Mouse (Mus musculus) bone marrow, adult 2 months (tissue): ENCODE results near the gene Prkd2. TPM values are rescaled to one million over a fixed set of nuclear protein-coding genes. Genes with fewer than 3 reads are reported as not detected.

Source experiments
- H3K27ac ChIP-seq: fragments of 200-500 bp; 2 replicates; pipeline ENCODE4 v1.5.1; 2012; ENCODE audit warnings: low read depth, mild to moderate bottlenecking, control low read depth, inconsistent platforms, low read length; ENCODE audit not compliant: control insufficient read depth, poor library complexity, insufficient read depth
- H3K4me1 ChIP-seq: fragments of 200-500 bp; 2 replicates; pipeline ENCODE4 v1.6.1; 2011; ENCODE audit warnings: low read length; ENCODE audit not compliant: control insufficient read depth, insufficient read depth
- H3K4me3 ChIP-seq: fragments of 200-500 bp; replicated peaks from 2 replicates; pipeline ENCODE3; 2011; ENCODE audit warnings: mild to moderate bottlenecking, low read depth, low read length, control low read depth; ENCODE audit not compliant: control insufficient read depth
- CTCF ChIP-seq: fragments of 200-500 bp; IDR thresholded peaks from 2 replicates; pipeline ENCODE4 v1.5.1; 2011; ENCODE audit warnings: low read length, control low read depth; ENCODE audit not compliant: control insufficient read depth, insufficient read depth
- POLR2A ChIP-seq: fragments of 200-500 bp; IDR thresholded peaks from 2 replicates; pipeline ENCODE4 v1.6.1; 2011; ENCODE audit warnings: low read depth, mild to moderate bottlenecking, control low read depth, low read length, borderline replicate concordance; ENCODE audit not compliant: control insufficient read depth
- WGBS: fragments of 180-500 bp; shearing (Covaris S2); methylation state at CpG from one replicate; pipeline ENCODE4 v1.1.7; 2018; 5-methylcytosine and 5-hydroxymethylcytosine counted together
- polyA plus RNA-seq: library from polyadenylated mRNA; stranded (reverse); fragments of >200 nt; gene quantifications from 2 replicates; pipeline ENCODE4 v1.2.4, GENCODE M21; 2011; ENCODE audit warnings: low replicate concordance; ENCODE audit not compliant: missing spikeins, insufficient read depth, insufficient read length

The Prkd2 gene
- 22.7 and 34.2 TPM in 2 replicates for polyA plus RNA-seq

DNA sequence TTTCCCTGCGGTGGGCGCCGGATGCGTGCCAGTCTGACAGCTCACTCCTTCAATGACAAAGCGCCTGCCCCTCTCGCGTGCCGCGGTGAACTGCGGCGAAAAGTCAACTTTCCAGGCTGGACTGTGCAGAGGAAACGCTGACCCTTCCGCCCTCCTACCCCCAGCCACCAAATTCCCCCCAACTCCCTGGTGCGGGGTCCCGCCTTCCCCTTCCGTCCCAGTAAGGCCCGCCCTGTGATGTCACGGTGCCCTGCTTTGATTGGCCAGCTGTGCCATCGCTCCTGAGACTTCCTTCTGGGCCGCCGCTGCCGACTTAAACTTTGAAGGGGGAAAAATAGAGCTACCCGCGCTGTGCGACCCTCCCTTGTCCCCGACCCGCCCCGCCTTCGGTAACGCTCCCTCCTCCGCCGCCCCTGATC is at the start of gene Prkd2:
TSS of gene Prkd2 (plus strand) at position 258 of the 419 bp plus-strand sequence.
- peak within 1 kb of the TSS; percentile 89 for H3K27ac ChIP-seq
- peak within 1 kb of the TSS; percentile 83 for H3K4me3 ChIP-seq
- H3K4me1 ChIP-seq: peaks cover 13% of the 10 kb centered on the region
- TF ChIP-seq CTCF (no peak), POLR2A (peak; percentile 85; the same call in 1 of the 2 replicates)
- under 1% methylated on average over 32 of the region's 32 CpGs for WGBS

DNA sequence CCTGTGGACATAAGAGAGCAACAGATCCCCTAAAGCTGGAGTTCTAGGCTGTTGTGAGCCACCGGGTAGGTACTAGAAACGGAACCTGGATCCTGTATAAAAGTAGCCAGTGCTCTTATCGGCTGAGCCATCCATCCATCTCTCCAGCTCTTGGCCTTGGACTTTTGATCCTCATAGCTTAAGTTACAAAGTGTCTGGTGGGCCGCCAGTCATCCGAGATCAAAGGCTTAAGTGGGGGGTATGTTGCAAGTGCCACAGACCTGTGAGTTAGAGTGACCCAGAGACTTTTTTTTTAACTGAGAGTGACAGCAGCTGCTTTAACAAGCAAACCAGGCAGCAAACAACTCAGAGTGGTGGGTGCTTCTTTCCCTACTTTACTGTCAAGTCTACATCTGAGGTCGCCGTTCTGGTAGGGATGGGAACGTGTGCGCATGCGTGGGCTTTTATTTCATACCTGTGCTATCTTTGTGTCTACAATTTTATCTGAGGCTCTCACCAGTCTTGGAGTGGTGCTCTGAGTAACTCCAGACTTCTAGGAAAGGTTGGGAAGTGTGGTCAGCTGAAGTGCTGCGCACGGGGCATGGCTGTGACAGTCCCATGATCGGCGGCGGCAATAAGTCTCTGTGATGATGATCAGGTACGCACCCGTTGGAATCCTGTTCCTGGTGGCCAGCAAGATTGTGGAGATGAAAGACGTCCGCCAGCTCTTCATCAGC is 49.5 kb upstream of the Prkd2 start:
- 95% methylated on average over 19 of the region's 19 CpGs for WGBS
- no peaks in the 10 kb centered on the region for H3K4me1 ChIP-seq
- TF ChIP-seq CTCF: no peak
- no peak for TF ChIP-seq POLR2A
- no peak overlapping the region for H3K27ac ChIP-seq
- no peak overlapping the region for H3K4me3 ChIP-seq

DNA sequence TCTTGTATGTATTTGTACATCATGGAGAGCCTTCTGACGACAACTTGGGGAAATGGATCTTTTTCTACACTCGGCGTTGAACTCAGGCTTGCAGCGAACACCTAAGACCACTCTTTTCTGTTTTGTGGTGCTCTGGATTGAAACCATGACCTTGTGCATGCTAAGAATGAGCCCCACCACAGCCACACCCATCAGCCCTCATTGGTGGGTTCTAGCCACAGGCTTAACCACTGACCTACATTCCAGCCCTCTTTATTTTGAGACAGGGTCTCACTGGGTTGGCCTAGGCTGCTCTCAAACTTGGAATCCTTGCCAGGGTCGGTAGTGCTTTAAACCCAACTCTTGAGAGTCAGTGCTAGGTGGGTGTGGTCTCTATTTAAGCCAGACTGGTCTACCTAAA is 47.8 kb upstream of the Prkd2 start:
- WGBS: 87% methylated on average over 5 of the region's 5 CpGs
- Histone ChIP-seq H3K4me1 (no peaks in the 10 kb centered on the region), H3K27ac (no peak overlapping the region), H3K4me3 (no peak overlapping the region)
- TF ChIP-seq CTCF (no peak), POLR2A (no peak)

GRCm38 (mm10) chr7:16804409-16805028 is 38.2 kb upstream of the Prkd2 start:
- TF ChIP-seq POLR2A (no peak), CTCF (peak; percentile 8; the same call in 1 of the 2 replicates)
- 27% methylated on average over 8 of the region's 8 CpGs for WGBS
- Histone ChIP-seq H3K27ac (no peak overlapping the region; the same call in 1 of the 2 replicates), H3K4me1 (no peaks in the 10 kb centered on the region; the same call in 1 of the 2 replicates), H3K4me3 (peak overlapping the region; percentile 15)

DNA sequence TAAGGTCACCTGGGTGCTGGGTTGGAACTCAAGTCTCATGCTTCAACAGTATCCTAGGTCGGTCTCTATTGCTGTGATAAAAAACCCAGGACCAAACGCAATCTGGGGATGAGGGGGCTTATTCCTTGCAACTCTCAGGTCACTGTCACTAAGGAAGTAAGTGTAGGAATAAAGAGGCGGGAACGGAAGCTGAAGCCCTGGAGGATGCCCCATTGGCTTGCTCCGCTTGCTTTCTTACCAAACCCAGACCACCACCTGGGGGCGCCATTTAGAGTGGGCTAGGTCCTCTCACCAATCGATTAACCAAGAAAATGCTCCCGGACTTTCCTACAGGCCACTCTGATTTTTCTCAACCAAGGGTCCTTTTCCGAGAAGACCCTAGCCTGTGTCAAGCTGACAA is 34.8 kb upstream of the Prkd2 start:
- 77% methylated on average over 9 of the region's 9 CpGs for WGBS
- H3K4me1 ChIP-seq: peaks cover 1% of the 10 kb centered on the region; the same call in 1 of the 2 replicates

DNA sequence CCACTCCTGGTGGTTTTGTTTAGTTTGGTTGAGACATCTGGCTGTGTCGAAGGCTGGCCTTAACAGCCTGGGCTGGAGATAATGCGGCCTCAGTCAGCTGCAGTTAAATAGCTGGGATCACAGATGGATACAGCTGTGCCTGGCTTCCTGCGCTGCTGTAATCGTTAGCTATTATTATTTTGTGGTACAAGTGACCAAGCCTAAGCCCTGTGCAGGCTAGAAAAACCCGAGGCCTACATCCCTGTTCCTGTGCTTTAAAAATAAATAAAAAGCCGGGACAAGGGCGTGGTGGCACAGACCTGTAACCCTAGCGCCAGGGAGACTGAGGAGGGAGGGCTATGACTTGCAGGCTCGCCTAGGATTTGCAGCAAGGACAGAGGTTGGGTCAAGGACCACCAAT is 34.1 kb upstream of the Prkd2 start:
- H3K4me1 ChIP-seq: peaks cover 1% of the 10 kb centered on the region; the same call in 1 of the 2 replicates
- WGBS: 84% methylated on average over 9 of the region's 9 CpGs
- TF ChIP-seq CTCF (no peak), POLR2A (no peak)
- H3K27ac ChIP-seq: no peak overlapping the region
- no peak overlapping the region for H3K4me3 ChIP-seq

More for the DNA sequence above, 34.8 kb upstream of the Prkd2 start:
- TF ChIP-seq CTCF (peak; percentile 36), POLR2A (no peak)
- Histone ChIP-seq H3K27ac (no peak overlapping the region), H3K4me3 (no peak overlapping the region)

- WGBS: 62% methylated on average over 10 of the region's 10 CpGs
- TF ChIP-seq CTCF (peak; percentile 88), POLR2A (no peak)
- H3K4me3 ChIP-seq: no peak overlapping the region
- H3K27ac ChIP-seq: no peak overlapping the region
- peaks cover 1% of the 10 kb centered on the region; the same call in 1 of the 2 replicates for H3K4me1 ChIP-seq
Observed at GRCm38 (mm10) chr7:16809739-16810138, 33.0 kb upstream of the Prkd2 start.

GRCm38 (mm10) chr7:16810399-16810919 is 32.2 kb upstream of the Prkd2 start:
- Histone ChIP-seq H3K27ac (no peak overlapping the region; the same call in 1 of the 2 replicates), H3K4me3 (no peak overlapping the region), H3K4me1 (peaks cover 1% of the 10 kb centered on the region; the same call in 1 of the 2 replicates)
- TF ChIP-seq CTCF (no peak), POLR2A (no peak)
- WGBS: 90% methylated on average over 28 of the region's 28 CpGs
